Mouse (Mus musculus): Measurements from ENCODE around the gene Epdr1. TPM values are rescaled to one million over a fixed set of nuclear protein-coding genes. Genes with fewer than 3 reads are reported as not detected.
"Not testable (repeated sequence)": the region's sequence is repeated elsewhere in the genome, so short reads cannot be mapped to it uniquely, and the experiment has no call there.

The Epdr1 gene
- polyA plus RNA-seq, 1 experiment from 2014 or later: 4.3 TPM

DNA sequence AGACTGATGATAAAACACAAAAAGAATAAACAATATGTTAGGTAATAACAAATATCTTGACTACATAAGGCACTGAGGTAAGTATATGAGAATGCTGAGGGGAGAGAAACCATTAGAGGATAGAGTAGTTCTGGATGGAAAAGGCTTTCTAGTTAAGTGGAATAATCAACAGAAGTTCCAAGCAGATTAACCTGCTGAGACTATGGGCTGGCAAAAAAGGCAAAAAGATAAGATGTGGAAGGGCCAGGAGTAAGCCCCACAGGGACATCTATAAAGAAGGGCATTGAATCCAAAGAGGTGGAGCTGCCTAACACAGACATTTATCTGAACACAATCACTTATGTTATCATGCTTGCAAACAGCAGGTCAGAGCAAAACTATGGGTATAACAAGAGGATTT is 11.6 kb downstream of the Epdr1 start:
- DNase-seq (ENCODE audit: low spot score): no peak

- no peak for DNase-seq (ENCODE audit: low spot score)
Measured at GRCm38 (mm10) chr13:19604916-19605315, 14.8 kb downstream of the Epdr1 start.

GRCm38 (mm10) chr13:19603719-19604118 is 16.0 kb downstream of the Epdr1 start:
- no peak for DNase-seq (ENCODE audit: low spot score)

DNA sequence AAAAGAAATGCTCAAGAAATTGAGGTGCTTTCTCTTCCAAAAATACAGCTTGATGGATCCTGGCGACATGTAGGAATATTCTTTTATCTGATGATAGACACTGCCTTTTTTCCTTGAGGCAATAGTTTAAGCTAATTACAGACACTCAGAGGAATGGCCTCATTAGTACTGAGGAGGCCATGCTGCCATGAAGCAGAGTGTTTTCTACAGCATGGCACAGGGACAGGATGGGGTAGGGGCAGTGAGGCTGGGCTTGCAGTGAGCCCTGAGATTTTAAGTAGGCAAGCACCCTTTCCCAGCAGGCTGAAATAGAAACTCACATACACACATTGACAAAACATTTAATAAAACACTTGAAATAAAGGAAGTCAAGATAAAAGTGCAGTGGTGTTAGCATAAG is 17.2 kb downstream of the Epdr1 start:
- DNase-seq (ENCODE audit: low spot score): no peak

- no peak for DNase-seq (ENCODE audit: low spot score)
Measured at GRCm38 (mm10) chr13:19599242-19599641, 20.5 kb downstream of the Epdr1 start.

- DNase-seq (ENCODE audit: low spot score): no peak
Measured at GRCm38 (mm10) chr13:19595141-19595540, 24.6 kb downstream of the Epdr1 start.

GRCm38 (mm10) chr13:19590996-19591759 is 28.5 kb downstream of the Epdr1 start:
- no peak for DNase-seq (ENCODE audit: low spot score)

DNA sequence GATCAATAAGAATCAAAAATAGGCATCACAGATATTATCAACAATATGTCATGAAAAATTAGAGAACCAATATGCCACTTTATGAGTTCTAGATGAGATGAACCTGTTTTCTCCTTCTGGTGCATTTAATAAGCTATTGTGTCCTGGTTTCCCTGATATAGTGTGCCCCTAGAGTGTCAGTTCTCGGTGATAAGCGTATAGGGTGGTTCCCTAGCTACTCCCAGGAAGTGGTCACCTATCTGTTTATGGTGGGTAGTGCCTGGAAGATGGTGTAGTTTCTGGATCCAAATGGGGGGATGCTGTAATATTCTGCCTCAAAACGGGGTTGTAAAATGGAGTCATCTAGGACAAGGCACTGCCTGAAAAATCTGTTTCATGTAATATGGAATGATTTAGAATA is 43.8 kb downstream of the Epdr1 start:
- no peak for DNase-seq (ENCODE audit: low spot score)

- not testable (repeated sequence) for DNase-seq (ENCODE audit: low spot score)
Measured at GRCm38 (mm10) chr13:19574723-19575122, 45.0 kb downstream of the Epdr1 start.

- DNase-seq (ENCODE audit: low spot score): not testable (repeated sequence)
Measured at GRCm38 (mm10) chr13:19570166-19570565, 49.6 kb downstream of the Epdr1 start.

- no peak for DNase-seq (ENCODE audit: low spot score)
Measured at GRCm38 (mm10) chr13:19562510-19562909, 57.2 kb downstream of the Epdr1 start.

- DNase-seq (ENCODE audit: low spot score): no peak
Measured at GRCm38 (mm10) chr13:19555391-19555790, 64.3 kb downstream of the Epdr1 start.

Other genes starting within 250 kb of the Epdr1 start
- 58.6 and 66.6 TPM in 2 replicates for gene Stard3nl, start 224.1 kb downstream of the Epdr1 start, polyA plus RNA-seq (2015; fragmentation: Nextera tagmentation; extraction: Ambion mirVana)
- gene Sfrp4, start 3.2 kb upstream of the Epdr1 start, polyA plus RNA-seq (2015; fragmentation: Nextera tagmentation; extraction: Ambion mirVana): 0.48 and 0.53 TPM in 2 replicates
- not detected in 2 replicates for gene Nme8, start 77.9 kb upstream of the Epdr1 start, polyA plus RNA-seq (2015; fragmentation: Nextera tagmentation; extraction: Ambion mirVana)
- 0.37 and 0.52 TPM in 2 replicates for gene Gpr141, start 204.3 kb upstream of the Epdr1 start, polyA plus RNA-seq (2015; fragmentation: Nextera tagmentation; extraction: Ambion mirVana)

Data from thymus, postnatal 0 days (tissue).